8 mouse cellular contexts compared by ENCODE assay signal in genomic region chr4:128806043-128806826, GRCm38 (mm10). TPM values are rescaled to one million over a fixed set of nuclear protein-coding genes. Genes with fewer than 3 reads are reported as not detected.
DNase-seq lines count a peak whose midpoint lies in the region; ATAC-seq and TF ChIP-seq lines count a peak whose summit lies in the region.

Gene Zfp362, minus strand, starts transcription at chr4:128806045.

- no peaks in the 10 kb centered on the region for H3K27me3 ChIP-seq in embryonic facial prominence, embryonic 14.5 days (replicated peaks; ENCODE audit: control insufficient read depth, insufficient read depth, low read length)
- no peaks in the 10 kb centered on the region for H3K27me3 ChIP-seq in megakaryocyte, embryonic 14.5 days (replicated peaks)
- H3K27me3 ChIP-seq in spleen, adult 2 months (ENCODE audit: control insufficient read depth, insufficient read depth, low read length): no peaks in the 10 kb centered on the region

- peak within 1 kb of the TSS; percentile 97 for H3K27ac ChIP-seq in embryonic facial prominence, embryonic 14.5 days (replicated peaks; ENCODE audit: low read depth, low read length)
- peak within 1 kb of the TSS; percentile 75 for H3K27ac ChIP-seq in spleen, adult 2 months (ENCODE audit: insufficient read depth, low read length)

- peak within 1 kb of the TSS; percentile 96 for H3K9ac ChIP-seq in embryonic facial prominence, embryonic 14.5 days (ENCODE audit: low read depth, low read length)

- TF ChIP-seq POLR2A in spleen, adult 2 months (IDR thresholded peaks at IDR 0.05; ENCODE audit: low read depth, low read length): no peak

- TF ChIP-seq CTCF in spleen, adult 2 months (IDR thresholded peaks at IDR 0.05; ENCODE audit: extremely low read depth, insufficient read depth, insufficient read length, insufficient replicate concordance): 0 out of 2 replicates have a peak, but pooled peaks have one; percentile 7

- ATAC-seq in cerebellum, adult (ENCODE audit: insufficient number of reproducible peaks, low FRiP score, low TSS enrichment): peak; percentile 46; the same call in 1 of the 2 replicates
- ATAC-seq in embryonic facial prominence, embryonic 14.5 days (ENCODE audit: low read depth): peak; percentile 67

- no peaks in the 10 kb centered on the region for H3K9me3 ChIP-seq in embryonic facial prominence, embryonic 14.5 days (ENCODE audit: control insufficient read depth, low read length)
- peaks cover 5% of the 10 kb centered on the region; the same call in 1 of the 2 replicates for H3K9me3 ChIP-seq in megakaryocyte, embryonic 14.5 days

- DNase-seq in cerebellum, adult 11-12 months: no peak
- no peak for DNase-seq in adrenal gland, adult 8-10 months
- DNase-seq in embryonic facial prominence, embryonic 14.5 days (ENCODE audit: low spot score): peak; percentile 68
- peak; percentile 63 to 65 for DNase-seq in heart, postnatal 10 days
- DNase-seq in left cerebral cortex, adult 8-10 months (ENCODE audit: low spot score in 2 of 2): no peak
- DNase-seq in spleen, adult 2 months (ENCODE audit: low read depth in 1 of 2, low spot score in 2 of 2): peak in 1 of 2 experiments; percentile 55

- intact Hi-C loops in heart, postnatal 10 days (cut with DNase I): loop anchor here (2.0 kb wide), 1 partner anchor 33 kb away; no protein-coding TSS in a partner anchor

- H3K4me2 ChIP-seq in embryonic facial prominence, embryonic 14.5 days (ENCODE audit: low read depth, low read length): peak within 1 kb of the TSS; percentile 83

- 0% methylated on average over 2 of the region's 111 CpGs for WGBS in embryonic facial prominence, embryonic 14.5 days
- WGBS in spleen, adult 2 months: 11% methylated on average over 95 of the region's 111 CpGs

- peaks cover 28% of the 10 kb centered on the region for H3K4me1 ChIP-seq in embryonic facial prominence, embryonic 14.5 days (ENCODE audit: control insufficient read depth, insufficient read depth, low read length)
- peaks cover 73% of the 10 kb centered on the region for H3K4me1 ChIP-seq in megakaryocyte, embryonic 14.5 days
- H3K4me1 ChIP-seq in spleen, adult 2 months (ENCODE audit: control insufficient read depth, insufficient read depth, insufficient read length): peaks cover 11% of the 10 kb centered on the region; the same call in 1 of the 2 replicates

- no peaks in the 10 kb centered on the region for H3K36me3 ChIP-seq in embryonic facial prominence, embryonic 14.5 days (ENCODE audit: control insufficient read depth, insufficient read depth, low read length)
- H3K36me3 ChIP-seq in megakaryocyte, embryonic 14.5 days (replicated peaks; ENCODE audit: low read length): peaks cover 16% of the 10 kb centered on the region
- no peaks in the 10 kb centered on the region for H3K36me3 ChIP-seq in spleen, adult 2 months (ENCODE audit: control insufficient read depth, insufficient read depth, low read length)

- H3K4me3 ChIP-seq in embryonic facial prominence, embryonic 14.5 days (ENCODE audit: low read depth, low read length): peak within 1 kb of the TSS; percentile 77
- H3K4me3 ChIP-seq in megakaryocyte, embryonic 14.5 days (replicated peaks): peak within 1 kb of the TSS; percentile 93
- peak within 1 kb of the TSS; percentile 76 for H3K4me3 ChIP-seq in spleen, adult 2 months (ENCODE audit: extremely low read depth, insufficient read depth, insufficient read length)

RNA-seq across cellular contexts. Expression of gene Zfp362, which starts in this region (rescaled TPM):
- total RNA-seq in adrenal gland, adult 8-10 months (2022): 10 to 100 TPM; 22.1 to 36.6 (median 27.9) TPM
- polyA plus RNA-seq in embryonic facial prominence, embryonic 14.5 days (2014; fragmentation: Nextera tagmentation; extraction: Ambion mirVana): 28.6 and 34.0 TPM in 2 replicates
- 10 to 100 TPM; 26.9 to 28.1 TPM for total RNA-seq in heart, postnatal 10 days (2021)
- total RNA-seq in left cerebral cortex, adult 8-10 months (2022): 10 to 100 TPM; 27.1 to 32.9 (median 30.1) TPM
- 78.0 and 89.8 TPM in 2 replicates for polyA plus RNA-seq in megakaryocyte, embryonic 14.5 days (2012; ENCODE audit: insufficient read depth, low replicate concordance)
- 52.7 and 69.3 TPM in 2 replicates for polyA plus RNA-seq in spleen, adult 2 months (2012; rRNA removed)

Comparison
In these comparisons a context has a peak if more than half of its experiments do, and no peak if none do; other contexts are left out.
1. DNase-seq: peak in embryonic facial prominence, embryonic 14.5 days (single experiment) and heart, postnatal 10 days (2 of 2); none in cerebellum, adult 11-12 months (single experiment), adrenal gland, adult 8-10 months (single experiment) and left cerebral cortex, adult 8-10 months (0 of 2).
2. Peak in every context shown above with its lines, with median percentiles within 50 percentile points of each other: H3K4me3 ChIP-seq.